Mouse (Mus musculus) mouse trophoblast stem cell (cell line): ENCODE measurements around the gene Slc52a3.

Experiments used
- in situ Hi-C, 2 experiments: fragments of 300-500 bp; cut with MseI, MboI; formaldehyde crosslinking; loops; 2 replicates in 1 of 2; 3 replicates in 1 of 2; pipeline ENCODE4 v1.15.1; 2025

Slc52a3 gene

GRCm38 (mm10) chr2:151998932-151999331 lies 2.6 kb downstream of the Slc52a3 start:
- in situ Hi-C loops, result loop anchor here (10.0 kb wide), 2 partner anchors 54 to 124 kb away; no protein-coding TSS in a partner anchor

- in situ Hi-C loops, result loop anchor here (10.0 kb wide), 2 partner anchors 55 to 125 kb away; no protein-coding TSS in a partner anchor
Measured at GRCm38 (mm10) chr2:151999669-152000290, 3.5 kb downstream of the Slc52a3 start.

GRCm38 (mm10) chr2:152000291-152000679 lies 4.0 kb downstream of the Slc52a3 start:
- in situ Hi-C loops, result no loop called here

GRCm38 (mm10) chr2:152000735-152001134 lies 4.4 kb downstream of the Slc52a3 start:
- in situ Hi-C loops, result no loop called here

- in situ Hi-C loops, result no loop called here
Measured at GRCm38 (mm10) chr2:152002529-152002928, 6.2 kb downstream of the Slc52a3 start.

GRCm38 (mm10) chr2:152007783-152008182 lies 11.5 kb downstream of the Slc52a3 start:
- in situ Hi-C loops, result no loop called here

- in situ Hi-C loops, result no loop called here
Measured at GRCm38 (mm10) chr2:152009061-152009779, 12.9 kb downstream of the Slc52a3 start.

GRCm38 (mm10) chr2:152010251-152010650 lies 13.9 kb downstream of the Slc52a3 start:
- in situ Hi-C loops, result no loop called here

- in situ Hi-C loops, result no loop called here
Measured at GRCm38 (mm10) chr2:152010661-152011060, 14.3 kb downstream of the Slc52a3 start.

GRCm38 (mm10) chr2:152011724-152012123 lies 15.4 kb downstream of the Slc52a3 start:
- in situ Hi-C loops, result no loop called here

- in situ Hi-C loops, result no loop called here
Measured at GRCm38 (mm10) chr2:152012222-152012621, 15.9 kb downstream of the Slc52a3 start.

GRCm38 (mm10) chr2:152012701-152013100 lies 16.4 kb downstream of the Slc52a3 start:
- in situ Hi-C loops, result no loop called here

GRCm38 (mm10) chr2:152015997-152016396 lies 19.7 kb downstream of the Slc52a3 start:
- in situ Hi-C loops, result no loop called here

- in situ Hi-C loops, result no loop called here
Measured at GRCm38 (mm10) chr2:152016666-152017065, 20.4 kb downstream of the Slc52a3 start.

- in situ Hi-C loops, result loop anchor here in 1 of 2 experiments (10.0 kb wide), 1 partner anchor 175 kb away; no protein-coding TSS in a partner anchor
Measured at GRCm38 (mm10) chr2:152020255-152020654, 23.9 kb downstream of the Slc52a3 start.

GRCm38 (mm10) chr2:152022022-152022421 lies 25.7 kb downstream of the Slc52a3 start:
- in situ Hi-C loops, result loop anchor here in 1 of 2 experiments (10.0 kb wide), 1 partner anchor 173 kb away; no protein-coding TSS in a partner anchor

- in situ Hi-C loops, result loop anchor here in 1 of 2 experiments (10.0 kb wide), 1 partner anchor 170 kb away; no protein-coding TSS in a partner anchor
Measured at GRCm38 (mm10) chr2:152024883-152025422, 28.6 kb downstream of the Slc52a3 start.

- in situ Hi-C loops, result loop anchor here in 1 of 2 experiments (10.0 kb wide), 1 partner anchor 165 kb away; no protein-coding TSS in a partner anchor
Measured at GRCm38 (mm10) chr2:152029252-152030082, 33.2 kb downstream of the Slc52a3 start.

- in situ Hi-C loops, result no loop called here
Measured at GRCm38 (mm10) chr2:152030986-152031385, 34.7 kb downstream of the Slc52a3 start.

GRCm38 (mm10) chr2:152040101-152040500 lies 43.8 kb downstream of the Slc52a3 start:
- in situ Hi-C loops, result no loop called here
